Mouse (Mus musculus) small intestine, adult 2 months (tissue): Measurements from ENCODE around the gene Pcx.

ENCODE experiments used
- CTCF ChIP-seq: fragments of 200-500 bp; IDR thresholded peaks from 2 replicates; pipeline ENCODE4 v1.5.1; 2012; ENCODE audit warnings: low read depth, mild to moderate bottlenecking, control low read depth, inconsistent platforms, low read length, moderate library complexity, mixed read lengths; ENCODE audit not compliant: insufficient replicate concordance, insufficient read length; ENCODE audit errors: extremely low read depth
- POLR2A ChIP-seq: fragments of 200-500 bp; IDR thresholded peaks from 2 replicates; pipeline ENCODE4 v1.6.1; 2012; ENCODE audit warnings: low read depth, mild to moderate bottlenecking, control low read depth, inconsistent platforms, low read length, moderate library complexity

DNA sequence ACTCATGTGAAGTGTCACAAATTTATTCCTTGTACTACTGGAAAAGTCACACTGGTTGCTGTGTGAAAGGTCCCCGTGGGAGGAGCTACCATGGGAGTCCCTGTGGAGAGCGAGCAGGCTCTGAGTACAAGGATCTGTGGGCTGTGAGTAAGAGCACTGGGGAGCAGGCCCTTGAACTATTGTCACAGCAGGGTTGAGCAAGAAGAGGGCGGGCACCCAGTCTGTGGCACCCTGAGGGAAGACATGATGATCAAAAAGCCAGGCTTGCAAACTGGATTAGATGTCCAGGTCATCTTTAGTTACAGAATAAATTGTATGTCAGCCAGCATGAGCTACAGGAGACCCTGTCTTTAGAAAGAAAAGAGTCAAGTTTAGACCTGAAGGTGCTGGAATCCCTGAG is 26.3 kb downstream of the Pcx start:
- TF ChIP-seq CTCF (no peak), POLR2A (no peak)
